Mouse (Mus musculus): ENCODE data around the gene Olfr448.

Gene Olfr448

DNA sequence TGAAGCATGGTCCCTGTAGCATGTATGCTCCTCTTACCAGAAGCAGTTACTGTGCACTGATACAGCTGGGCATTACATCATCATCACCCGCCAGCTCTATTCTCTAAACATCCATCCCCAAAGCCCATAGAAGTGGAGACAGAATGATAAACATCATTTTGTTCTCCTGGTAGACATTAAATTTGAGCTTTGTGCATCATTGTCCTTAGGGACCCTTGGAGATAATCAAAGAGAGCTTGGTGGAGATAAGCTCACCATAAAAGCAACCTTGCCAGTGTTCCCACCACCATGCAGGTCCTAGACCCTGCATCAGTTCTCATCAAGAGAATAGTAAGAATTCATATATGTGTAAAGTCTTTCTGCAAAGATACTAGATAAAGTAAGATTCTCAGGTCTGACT, at the start of gene Olfr448:
Gene Olfr448, plus strand, starts transcription at position 301 of the 400 bp plus-strand sequence.
- DNase-seq = no peak

DNA sequence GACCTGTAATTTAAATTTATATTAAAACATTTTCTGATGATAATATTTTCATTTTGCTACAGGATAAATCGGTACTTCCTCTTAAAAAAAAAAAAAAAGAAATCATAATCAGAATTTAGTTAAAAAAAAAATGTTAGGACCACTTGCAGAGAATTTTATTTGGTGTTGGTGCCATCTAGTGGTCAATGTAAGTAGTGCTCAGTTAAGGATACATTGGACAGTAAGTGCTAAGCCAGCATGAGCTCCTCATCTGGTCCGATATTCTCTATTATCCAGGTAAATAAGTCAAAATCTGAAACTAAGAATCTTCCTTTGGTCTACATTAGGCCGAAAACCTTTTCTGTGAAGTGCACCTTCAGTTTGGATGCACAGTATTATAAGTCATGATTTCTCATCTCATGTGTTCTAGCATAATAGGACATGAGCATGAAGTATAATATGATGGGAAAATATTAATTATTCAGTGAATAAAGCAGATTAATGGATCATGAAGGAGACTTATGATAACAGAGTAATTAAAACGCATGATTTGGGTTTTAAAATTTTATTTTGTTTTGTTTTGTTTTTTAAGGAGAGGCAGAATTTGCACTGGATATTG, 29.9 kb upstream of the Olfr448 start:
- DNase-seq = peak; percentile 34

GRCm38 (mm10) chr6:42869695-42870094, 20.5 kb upstream of the Olfr448 start:
- DNase-seq = no peak

- DNase-seq = no peak
Measured at GRCm38 (mm10) chr6:42876323-42876722, 13.9 kb upstream of the Olfr448 start.

- DNase-seq = no peak
Measured at GRCm38 (mm10) chr6:42900345-42900744, 10.1 kb downstream of the Olfr448 start.

DNA sequence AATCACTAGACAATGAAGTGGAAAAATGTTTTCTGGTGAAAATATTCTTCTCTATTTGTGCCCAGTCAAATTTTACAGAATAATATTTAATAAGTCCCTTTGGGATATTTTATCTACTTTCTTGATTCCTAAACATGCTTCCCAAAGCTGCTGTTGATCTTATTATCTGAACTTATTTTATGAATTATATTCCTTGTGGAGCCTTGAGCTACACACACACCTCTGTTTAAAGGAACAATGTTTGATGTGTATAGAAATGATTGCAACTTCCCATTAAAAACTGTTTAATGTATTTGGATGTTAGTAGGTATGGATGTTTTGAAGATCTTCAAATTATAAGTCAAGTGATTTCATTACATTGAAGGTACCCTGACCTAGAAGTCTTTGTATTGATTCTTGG, 18.3 kb downstream of the Olfr448 start, which contains the start of gene Olfr447:
Gene Olfr447, plus strand, starts transcription at position 301 of the 400 bp plus-strand sequence.
- no peak for DNase-seq

GRCm38 (mm10) chr6:42921077-42921476, 30.8 kb downstream of the Olfr448 start, which contains the start of gene Olfr446:
Gene Olfr446 (plus strand): TSS chr6:42921377.
- no peak for DNase-seq
